Mouse (Mus musculus): ENCODE results near the gene Trim42.

GRCm38 (mm10) chr9:97309509-97310053, 60.2 kb downstream of the Trim42 start:
- TF ChIP-seq CTCF (IDR thresholded peaks at IDR 0.05; ENCODE audit: extremely low read depth, insufficient read length, insufficient replicate concordance, low read depth, low read length) (no peak), POLR2A (IDR thresholded peaks at IDR 0.05; ENCODE audit: low read depth, low read length) (no peak)
